Mouse (Mus musculus) G1E (cell line): ENCODE measurements around the gene Zer1.

ENCODE experiments used
- CTCF ChIP-seq: IDR thresholded peaks from 2 replicates; pipeline ENCODE4 v1.5.1; 2012; ENCODE audit warnings: low read depth, low read length, inconsistent platforms, mixed read lengths
- GATA1 ChIP-seq: IDR thresholded peaks from 2 replicates; pipeline ENCODE4 v1.6.1; 2012; ENCODE audit warnings: borderline replicate concordance, low read length, inconsistent platforms, mixed read lengths
- POLR2AphosphoS5 ChIP-seq: IDR thresholded peaks from 2 replicates; pipeline ENCODE4 v1.6.1; 2012; ENCODE audit warnings: low read depth, low read length, inconsistent platforms; ENCODE audit not compliant: insufficient replicate concordance
- TAL1 ChIP-seq: conservative IDR thresholded peaks from 2 replicates; pipeline ENCODE4 v1.6.1; 2012; ENCODE audit warnings: low read depth, low read length, inconsistent platforms, mixed read lengths

DNA sequence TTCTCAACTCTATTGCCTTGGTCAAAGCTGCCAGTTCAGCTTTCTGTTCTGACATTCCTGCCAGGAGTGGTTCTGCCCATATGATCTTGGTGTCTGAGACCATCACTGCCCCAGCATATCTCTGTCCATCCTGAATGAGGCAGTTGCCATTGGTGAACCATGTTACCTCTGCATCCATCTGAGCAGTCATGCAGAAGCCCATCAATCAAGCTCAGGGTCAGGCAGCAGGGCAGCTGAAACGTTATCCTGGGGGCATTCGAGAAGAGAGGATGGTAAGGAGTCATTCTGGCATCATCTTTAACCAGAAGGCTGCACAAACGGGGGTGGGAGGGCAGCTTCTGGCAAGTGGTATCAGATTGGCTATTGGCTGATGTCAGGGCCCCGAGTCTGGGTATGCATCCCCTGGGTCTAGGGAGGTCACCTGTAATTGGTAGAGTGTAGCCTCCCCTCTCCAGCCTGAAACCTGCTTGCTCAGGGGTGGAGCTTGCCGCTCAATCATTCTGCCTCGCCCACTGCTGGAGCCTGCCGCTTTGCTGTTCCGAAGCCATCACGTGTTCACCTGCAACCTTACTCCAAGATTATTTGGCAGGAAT is 40.1 kb upstream of the Zer1 start:
- TF ChIP-seq CTCF (no peak), TAL1 (no peak), GATA1 (no peak), POLR2AphosphoS5 (no peak)
